In genomic region chr3:145559675-145560074, GRCm38 (mm10) we compare ENCODE assay signal across 16 mouse cellular contexts.
"Had no signal": no experiment of that assay in that cellular context is flagged by ENCODE, and none has a peak within 500 bp of the region (broad histone marks: within the 10 kb centered on the region; RNA-seq: fewer than 3 reads in every experiment).

No protein-coding gene starts in this region.

- H3K27ac ChIP-seq: lung, embryonic 15.5 days; macrophage; midbrain, embryonic 13.5 days; midbrain, embryonic 15.5 days; neural tube, embryonic 12.5 days; stomach, embryonic 15.5 days; stomach, postnatal 0 days had no signal

- H3K4me3 ChIP-seq: lung, embryonic 15.5 days; megakaryocyte, embryonic 14.5 days; midbrain, embryonic 13.5 days; midbrain, embryonic 15.5 days; neural tube, embryonic 12.5 days; stomach, embryonic 15.5 days had no signal

- ATAC-seq: lung, postnatal 0 days; midbrain, embryonic 13.5 days; midbrain, embryonic 15.5 days had no signal

- H3K36me3 ChIP-seq: lung, embryonic 15.5 days; midbrain, embryonic 13.5 days; midbrain, embryonic 15.5 days; neural tube, embryonic 12.5 days; stomach, embryonic 15.5 days had no signal

- H3K9ac ChIP-seq: lung, embryonic 15.5 days; midbrain, embryonic 13.5 days; midbrain, embryonic 15.5 days; neural tube, embryonic 12.5 days; stomach, embryonic 15.5 days had no signal

- DNase-seq: lung, adult 2 months; lung, postnatal 14 days; lung, postnatal 36 days; right cerebral cortex, postnatal 14 days; thymus, adult 2 months; thymus, postnatal 25 days; thymus, postnatal 4 days had no signal

- H3K4me1 ChIP-seq: lung, embryonic 15.5 days; megakaryocyte, embryonic 14.5 days; midbrain, embryonic 13.5 days; midbrain, embryonic 15.5 days; neural tube, embryonic 12.5 days; stomach, embryonic 15.5 days had no signal

- H3K27me3 ChIP-seq: lung, embryonic 15.5 days; megakaryocyte, embryonic 14.5 days; midbrain, embryonic 13.5 days; midbrain, embryonic 15.5 days; neural tube, embryonic 12.5 days; stomach, embryonic 15.5 days had no signal
